Mouse (Mus musculus) spleen, adult 2 months (tissue): Measurements from ENCODE around the gene Zc3h15. TPM values are rescaled to one million over a fixed set of nuclear protein-coding genes. Genes with fewer than 3 reads are reported as not detected.
"Not testable (repeated sequence)": the region's sequence is repeated elsewhere in the genome, so short reads cannot be mapped to it uniquely, and the experiment has no call there.

ENCODE experiments used
- DNase-seq, 2 experiments: peaks; one replicate each; pipeline versions ENCODE4 v3.0.0 to v3.0.0-alpha.2; 2012 to 2021; ENCODE audit warnings: low spot score in 2 of 2, low read depth in 1 of 2
- H3K27ac ChIP-seq: fragments of 200-500 bp; 2 replicates; pipeline ENCODE4 v1.5.1; 2012; ENCODE audit warnings: low read length, inconsistent platforms; ENCODE audit not compliant: insufficient read depth
- H3K27me3 ChIP-seq: fragments of 200-500 bp; 2 replicates; pipeline ENCODE4 v1.6.1; 2012; ENCODE audit warnings: mild to moderate bottlenecking, moderate library complexity, low read length, inconsistent platforms; ENCODE audit not compliant: control insufficient read depth, insufficient read depth
- H3K36me3 ChIP-seq: fragments of 200-500 bp; 2 replicates; pipeline ENCODE4 v1.6.1; 2012; ENCODE audit warnings: mild to moderate bottlenecking, low read length, inconsistent platforms; ENCODE audit not compliant: control insufficient read depth, insufficient read depth
- H3K4me1 ChIP-seq: fragments of 200-500 bp; 2 replicates; pipeline ENCODE4 v1.6.1; 2011; ENCODE audit warnings: inconsistent platforms; ENCODE audit not compliant: control insufficient read depth, insufficient read depth, insufficient read length
- H3K4me3 ChIP-seq: fragments of 200-500 bp; 2 replicates; pipeline ENCODE4 v1.5.1; 2011; ENCODE audit warnings: mild to moderate bottlenecking, inconsistent platforms; ENCODE audit not compliant: insufficient read depth, insufficient read length; ENCODE audit errors: extremely low read depth
- CTCF ChIP-seq: fragments of 200-500 bp; IDR thresholded peaks from 2 replicates; pipeline ENCODE4 v1.5.1; 2011; ENCODE audit warnings: mild to moderate bottlenecking, inconsistent platforms; ENCODE audit not compliant: insufficient read depth, insufficient read length, insufficient replicate concordance; ENCODE audit errors: extremely low read depth
- POLR2A ChIP-seq: fragments of 200-500 bp; IDR thresholded peaks from 2 replicates; pipeline ENCODE4 v1.6.1; 2011; ENCODE audit warnings: low read depth, low read length, inconsistent platforms
- WGBS: fragments of 180-500 bp; shearing (Covaris S2); methylation state at CpG from one replicate; pipeline ENCODE4 v1.1.7; 2018; 5-methylcytosine and 5-hydroxymethylcytosine counted together
- polyA plus RNA-seq: library from polyadenylated mRNA; depleted of rRNA; stranded (reverse); fragments of >200 nt; gene quantifications from 2 replicates; pipeline ENCODE4 v1.2.3, GENCODE M21; 2012

The Zc3h15 gene
- polyA plus RNA-seq, 1 experiment, result 10.1 TPM

- TF ChIP-seq CTCF (no peak), POLR2A (no peak)
- WGBS, result 100% methylated on average over 1 of the region's 1 CpGs
- Histone ChIP-seq H3K4me1 (no peaks in the 10 kb centered on the region), H3K27ac (no peak overlapping the region), H3K27me3 (no peaks in the 10 kb centered on the region), H3K36me3 (peaks cover 18% of the 10 kb centered on the region), H3K4me3 (no peak overlapping the region)
- no peak for DNase-seq
These were observed 15.9 kb downstream of the Zc3h15 start for GRCm38 (mm10) chr2:83660114-83660513.

- no peak for TF ChIP-seq POLR2A
- Histone ChIP-seq H3K4me3 (no peak overlapping the region), H3K27ac (no peak overlapping the region), H3K27me3 (no peaks in the 10 kb centered on the region), H3K4me1 (no peaks in the 10 kb centered on the region), H3K36me3 (peaks cover 15% of the 10 kb centered on the region)
- no peak for DNase-seq
- WGBS, result 91% methylated on average over 6 of the region's 6 CpGs
These were observed 17.1 kb downstream of the Zc3h15 start for GRCm38 (mm10) chr2:83661351-83661750.

- H3K36me3 ChIP-seq, H3K4me3 ChIP-seq, H3K27ac ChIP-seq, H3K4me1 ChIP-seq, DNase-seq, H3K27me3 ChIP-seq: not testable (repeated sequence)
- WGBS, result 97% methylated on average over 2 of the region's 2 CpGs
These were observed 20.8 kb downstream of the Zc3h15 start for GRCm38 (mm10) chr2:83665051-83665450.

- Histone ChIP-seq H3K4me3 (no peak overlapping the region), H3K36me3 (peaks cover 5% of the 10 kb centered on the region), H3K27ac (no peak overlapping the region), H3K27me3 (no peaks in the 10 kb centered on the region), H3K4me1 (no peaks in the 10 kb centered on the region)
- no peak for TF ChIP-seq POLR2A
- no peak for TF ChIP-seq CTCF
- DNase-seq, result no peak
- WGBS, result 91% methylated on average over 2 of the region's 2 CpGs
These were observed 23.2 kb downstream of the Zc3h15 start for GRCm38 (mm10) chr2:83667430-83667829.

GRCm38 (mm10) chr2:83668052-83668451 is 23.8 kb downstream of the Zc3h15 start:
- TF ChIP-seq CTCF (no peak), POLR2A (no peak)
- DNase-seq, result no peak
- 81% methylated on average over 1 of the region's 1 CpGs for WGBS
- H3K36me3 ChIP-seq, result peaks cover 5% of the 10 kb centered on the region; the same call in 1 of the 2 replicates
- no peak overlapping the region for H3K4me3 ChIP-seq
- no peak overlapping the region for H3K27ac ChIP-seq
- H3K27me3 ChIP-seq, result no peaks in the 10 kb centered on the region
- H3K4me1 ChIP-seq, result no peaks in the 10 kb centered on the region

- H3K27me3 ChIP-seq, result no peaks in the 10 kb centered on the region
- H3K4me3 ChIP-seq, result no peak overlapping the region
- TF ChIP-seq POLR2A (no peak), CTCF (no peak)
- H3K27ac ChIP-seq, result no peak overlapping the region
- H3K4me1 ChIP-seq, result no peaks in the 10 kb centered on the region
- no peak for DNase-seq
- peaks cover 3% of the 10 kb centered on the region; the same call in 1 of the 2 replicates for H3K36me3 ChIP-seq
- 91% methylated on average over 5 of the region's 5 CpGs for WGBS
These were observed 25.8 kb downstream of the Zc3h15 start for GRCm38 (mm10) chr2:83669988-83670387.

GRCm38 (mm10) chr2:83671843-83672242 is 27.6 kb downstream of the Zc3h15 start:
- no peaks in the 10 kb centered on the region for H3K27me3 ChIP-seq
- no peaks in the 10 kb centered on the region for H3K4me1 ChIP-seq
- H3K36me3 ChIP-seq, result peaks cover 3% of the 10 kb centered on the region; the same call in 1 of the 2 replicates
- no peak overlapping the region for H3K27ac ChIP-seq
- no peak for TF ChIP-seq CTCF
- no peak for TF ChIP-seq POLR2A
- H3K4me3 ChIP-seq, result no peak overlapping the region
- DNase-seq, result no peak
- WGBS, result 95% methylated on average over 2 of the region's 2 CpGs

GRCm38 (mm10) chr2:83673067-83673466 is 28.8 kb downstream of the Zc3h15 start:
- H3K4me3 ChIP-seq, result no peak overlapping the region

More at GRCm38 (mm10) chr2:83673067-83673466, 28.8 kb downstream of the Zc3h15 start:
- peaks cover 2% of the 10 kb centered on the region; the same call in 1 of the 2 replicates for H3K36me3 ChIP-seq
- no peaks in the 10 kb centered on the region for H3K4me1 ChIP-seq
- TF ChIP-seq CTCF, result no peak
- DNase-seq, result no peak
- no peak overlapping the region for H3K27ac ChIP-seq
- no peaks in the 10 kb centered on the region for H3K27me3 ChIP-seq
- 83% methylated on average over 7 of the region's 7 CpGs for WGBS
